ENCODE assay signal across 31 mouse cellular contexts in genomic region chr11:91132771-91133380, GRCm38 (mm10).
DNase-seq lines count a peak whose midpoint lies in the region; ATAC-seq and TF ChIP-seq lines count a peak whose summit lies in the region.
"Had no signal": no experiment of that assay in that cellular context is flagged by ENCODE, and none has a peak within 500 bp of the region (broad histone marks: within the 10 kb centered on the region; RNA-seq: fewer than 3 reads in every experiment).

No protein-coding gene starts in this region.

- no peak overlapping the region for H3K4me2 ChIP-seq in forebrain, postnatal 0 days (ENCODE audit: low read depth)
- no peak overlapping the region for H3K4me2 ChIP-seq in forebrain, embryonic 11.5 days (ENCODE audit: low read depth, low read length, severe bottlenecking)
- no peak overlapping the region for H3K4me2 ChIP-seq in midbrain, postnatal 0 days (ENCODE audit: low read depth, low read length, poor library complexity, severe bottlenecking)
- H3K4me2 ChIP-seq: heart, embryonic 11.5 days; limb, embryonic 13.5 days; liver, embryonic 11.5 days; lung, embryonic 15.5 days; midbrain, embryonic 12.5 days; neural tube, embryonic 13.5 days had no signal

- H3K9me3 ChIP-seq in forebrain, postnatal 0 days (ENCODE audit: low read length), result no peaks in the 10 kb centered on the region
- H3K9me3 ChIP-seq in forebrain, embryonic 11.5 days (ENCODE audit: control insufficient read depth, low read length), result no peaks in the 10 kb centered on the region
- no peaks in the 10 kb centered on the region for H3K9me3 ChIP-seq in midbrain, postnatal 0 days (ENCODE audit: low read length)
- H3K9me3 ChIP-seq: limb, embryonic 13.5 days; lung, embryonic 15.5 days; midbrain, embryonic 12.5 days; neural tube, embryonic 13.5 days had no signal

- TF ChIP-seq CTCF in forebrain, postnatal 0 days (IDR thresholded peaks at IDR 0.05; ENCODE audit: low read depth), result no peak
- TF ChIP-seq CTCF in midbrain, postnatal 0 days (IDR thresholded peaks at IDR 0.05), result no peak

- peak; percentile 30 for DNase-seq in forebrain, postnatal 0 days
- DNase-seq in forebrain, embryonic 11.5 days (ENCODE audit: low spot score), result no peak
- DNase-seq in left cerebral cortex, adult 11 months (ENCODE audit: low spot score), result peak; percentile 2
- no peak for DNase-seq in left cerebral cortex, adult 9 months (ENCODE audit: low spot score in 2 of 2)
- peak; percentile 13 for DNase-seq in embryo, embryonic 9.5 days (ENCODE audit: extremely low spot score)
- peak; percentile 48 for DNase-seq in midbrain, postnatal 0 days (ENCODE audit: low spot score)
- DNase-seq in urinary bladder, adult 18-20 months (ENCODE audit: low spot score in 2 of 2), result no peak
- DNase-seq in urinary bladder, postnatal 4 days (ENCODE audit: low spot score in 2 of 2), result no peak
- DNase-seq: adrenal gland, adult 8-10 months; cerebellum, adult 11 months; cerebellum, adult 9-10 months; cerebellum, postnatal 36 days; gastrocnemius, postnatal 36 days; heart, adult 18-20 months; heart, postnatal 36 days; kidney, adult 9 months; kidney, postnatal 14 days; right cerebral cortex, postnatal 4 days; thymus, adult 2 months; thymus, postnatal 36 days had no signal

- H3K4me1 ChIP-seq in forebrain, postnatal 0 days (ENCODE audit: insufficient read depth), result no peaks in the 10 kb centered on the region
- no peaks in the 10 kb centered on the region; the same call in 1 of the 2 replicates for H3K4me1 ChIP-seq in forebrain, embryonic 11.5 days (replicated peaks; ENCODE audit: control insufficient read depth, insufficient read depth, low read length)
- peaks cover 9% of the 10 kb centered on the region; the same call in 1 of the 2 replicates for H3K4me1 ChIP-seq in midbrain, postnatal 0 days (ENCODE audit: insufficient read depth, low read length)
- H3K4me1 ChIP-seq: limb, embryonic 13.5 days; lung, embryonic 15.5 days had no signal

- no peak for ATAC-seq in forebrain, postnatal 0 days
- ATAC-seq in forebrain, embryonic 11.5 days (replicated peaks; ENCODE audit: low FRiP score), result no peak
- ATAC-seq in midbrain, postnatal 0 days (ENCODE audit: low FRiP score), result no peak
- ATAC-seq: intestine, embryonic 16.5 days had no signal

- no peak overlapping the region for H3K9ac ChIP-seq in forebrain, postnatal 0 days
- H3K9ac ChIP-seq in forebrain, embryonic 11.5 days (ENCODE audit: low read length), result no peak overlapping the region
- no peak overlapping the region for H3K9ac ChIP-seq in midbrain, postnatal 0 days (replicated peaks; ENCODE audit: low read length, poor library complexity, severe bottlenecking)
- H3K9ac ChIP-seq: limb, embryonic 13.5 days; lung, embryonic 15.5 days; midbrain, embryonic 12.5 days; neural tube, embryonic 13.5 days had no signal

- 42% methylated on average over 7 of the region's 7 CpGs for WGBS in forebrain, postnatal 0 days
- WGBS in forebrain, embryonic 11.5 days, result 60% methylated on average over 7 of the region's 7 CpGs
- WGBS in midbrain, postnatal 0 days, result 21% methylated on average over 7 of the region's 7 CpGs

- H3K27me3 ChIP-seq in forebrain, postnatal 0 days (ENCODE audit: insufficient read depth, low read length), result no peaks in the 10 kb centered on the region
- H3K27me3 ChIP-seq in forebrain, embryonic 11.5 days (ENCODE audit: control insufficient read depth, insufficient read depth, low read length), result no peaks in the 10 kb centered on the region
- H3K27me3 ChIP-seq in midbrain, postnatal 0 days (ENCODE audit: insufficient read depth, low read length), result no peaks in the 10 kb centered on the region
- H3K27me3 ChIP-seq: limb, embryonic 13.5 days; lung, embryonic 15.5 days; midbrain, embryonic 12.5 days; neural tube, embryonic 13.5 days had no signal

- no peak overlapping the region for H3K4me3 ChIP-seq in forebrain, postnatal 0 days (ENCODE audit: low read depth, low read length)
- H3K4me3 ChIP-seq in forebrain, embryonic 11.5 days (ENCODE audit: low read depth, low read length), result no peak overlapping the region
- H3K4me3 ChIP-seq in midbrain, postnatal 0 days (ENCODE audit: low read depth, low read length), result no peak overlapping the region
- H3K4me3 ChIP-seq: left cerebral cortex, adult 2 months; limb, embryonic 13.5 days; lung, embryonic 15.5 days; midbrain, embryonic 12.5 days; myocyte; neural tube, embryonic 13.5 days had no signal

- H3K27ac ChIP-seq in forebrain, postnatal 0 days (ENCODE audit: low read depth, low read length), result no peak overlapping the region
- H3K27ac ChIP-seq in forebrain, embryonic 11.5 days (ENCODE audit: low read depth, low read length), result no peak overlapping the region
- H3K27ac ChIP-seq in midbrain, postnatal 0 days (ENCODE audit: low read depth, low read length), result no peak overlapping the region
- H3K27ac ChIP-seq: left cerebral cortex, adult 2 months; limb, embryonic 13.5 days; lung, embryonic 15.5 days; midbrain, embryonic 12.5 days; stomach, postnatal 0 days had no signal

- H3K36me3 ChIP-seq in forebrain, postnatal 0 days (ENCODE audit: insufficient read depth), result no peaks in the 10 kb centered on the region
- H3K36me3 ChIP-seq in forebrain, embryonic 11.5 days (ENCODE audit: control insufficient read depth, insufficient read depth, low read length), result no peaks in the 10 kb centered on the region
- H3K36me3 ChIP-seq in midbrain, postnatal 0 days (ENCODE audit: insufficient read depth, low read length), result no peaks in the 10 kb centered on the region
- H3K36me3 ChIP-seq: G1E; limb, embryonic 13.5 days; lung, embryonic 15.5 days; midbrain, embryonic 12.5 days; neural tube, embryonic 13.5 days had no signal

Comparison
In these comparisons a context has a peak if more than half of its experiments do, and no peak if none do; other contexts are left out.
1. DNase-seq: peak in forebrain, postnatal 0 days (single experiment), left cerebral cortex, adult 11 months (single experiment), embryo, embryonic 9.5 days (single experiment) and midbrain, postnatal 0 days (single experiment); none in forebrain, embryonic 11.5 days (single experiment), left cerebral cortex, adult 9 months (0 of 2), urinary bladder, adult 18-20 months (0 of 2) and urinary bladder, postnatal 4 days (0 of 2).